Mouse (Mus musculus): Measurements from ENCODE around the gene Lrrc28.

- TF ChIP-seq CTCF (IDR thresholded peaks at IDR 0.05; ENCODE audit: borderline replicate concordance, extremely low read depth, insufficient read depth, insufficient read length) (no peak), POLR2A (IDR thresholded peaks at IDR 0.05; ENCODE audit: borderline replicate concordance, extremely low read depth, insufficient read depth, insufficient read length, poor library complexity, severe bottlenecking) (no peak)
These were observed 28.6 kb upstream of the Lrrc28 start for GRCm38 (mm10) chr7:67673656-67674055.
